Mouse (Mus musculus): Measurements from ENCODE around the gene Cldn15. TPM values are rescaled to one million over a fixed set of nuclear protein-coding genes. Genes with fewer than 3 reads are reported as not detected.

The Cldn15 gene
- polyA plus RNA-seq, 1 experiment from 2014 or later = 0.25 TPM

DNA sequence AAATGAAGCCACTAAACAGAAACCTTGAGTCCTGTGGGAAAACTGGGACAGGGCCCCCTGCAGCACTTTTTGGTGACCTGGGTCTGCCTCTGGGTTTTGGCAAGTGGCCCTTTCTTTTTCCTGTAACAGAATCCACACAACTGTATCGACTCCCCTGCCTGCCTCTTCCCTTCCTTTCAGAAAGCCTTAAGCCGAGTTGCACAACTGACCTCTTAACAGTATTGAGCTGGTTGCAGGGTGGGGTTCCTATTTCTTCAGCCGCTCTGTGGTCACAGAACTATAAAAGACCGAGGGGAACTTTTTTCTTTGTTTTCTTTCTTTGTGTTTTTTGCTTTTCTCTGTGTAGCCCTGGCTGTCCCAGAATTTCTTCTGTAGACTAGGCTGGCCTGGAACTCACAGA lies 11.4 kb downstream of the Cldn15 start:
- H3K9me3 ChIP-seq (replicated peaks; ENCODE audit: control insufficient read depth, low read length) = no peaks in the 10 kb centered on the region
- DNase-seq (ENCODE audit: low spot score) (no peak), ATAC-seq (replicated peaks; ENCODE audit: insufficient number of reproducible peaks, low FRiP score, low TSS enrichment, low read depth) (no peak)
- H3K36me3 ChIP-seq (replicated peaks; ENCODE audit: control insufficient read depth, insufficient read depth, low read depth, low read length) = no peaks in the 10 kb centered on the region
- WGBS = 74% methylated on average over 4 of the region's 4 CpGs
- no peak overlapping the region for H3K4me2 ChIP-seq (ENCODE audit: low read depth, low read length)
- H3K27me3 ChIP-seq (ENCODE audit: control insufficient read depth, insufficient read depth, low read length) = no peaks in the 10 kb centered on the region
- H3K9ac ChIP-seq (replicated peaks; ENCODE audit: low read length) = no peak overlapping the region
- no peaks in the 10 kb centered on the region for H3K4me1 ChIP-seq (ENCODE audit: control insufficient read depth, insufficient read depth, low read length)
- H3K27ac ChIP-seq (replicated peaks; ENCODE audit: low read depth, low read length) = no peak overlapping the region
- no peak overlapping the region for H3K4me3 ChIP-seq (ENCODE audit: low read depth, low read length)

DNA sequence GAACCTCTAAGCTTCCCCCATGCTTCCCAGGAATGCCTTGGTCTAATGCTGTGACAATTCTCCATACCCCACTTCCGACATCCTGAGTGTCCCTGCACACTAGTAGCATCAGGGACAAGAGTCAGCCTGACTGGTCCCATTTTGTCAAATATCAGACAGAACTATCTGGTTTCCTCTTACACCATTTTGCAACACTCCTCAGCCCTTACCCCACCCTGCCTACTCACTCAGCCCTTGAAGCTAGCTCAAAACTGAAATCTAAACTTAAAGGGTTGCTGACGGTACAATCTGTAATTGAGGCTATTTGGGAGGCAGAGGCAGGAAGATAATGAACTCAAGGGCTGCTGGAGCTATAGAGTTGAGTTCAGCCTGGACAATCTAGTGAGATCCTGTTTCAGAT lies 13.3 kb downstream of the Cldn15 start:
- ATAC-seq (replicated peaks; ENCODE audit: insufficient number of reproducible peaks, low FRiP score, low TSS enrichment, low read depth) = no peak
- H3K27me3 ChIP-seq (ENCODE audit: control insufficient read depth, insufficient read depth, low read length) = no peaks in the 10 kb centered on the region
- H3K9me3 ChIP-seq (replicated peaks; ENCODE audit: control insufficient read depth, low read length) = no peaks in the 10 kb centered on the region
- no peaks in the 10 kb centered on the region for H3K36me3 ChIP-seq (replicated peaks; ENCODE audit: control insufficient read depth, insufficient read depth, low read depth, low read length)
- H3K27ac ChIP-seq (replicated peaks; ENCODE audit: low read depth, low read length) = no peak overlapping the region
- H3K4me1 ChIP-seq (ENCODE audit: control insufficient read depth, insufficient read depth, low read length) = no peaks in the 10 kb centered on the region
- 57% methylated on average over 2 of the region's 2 CpGs for WGBS
- no peak for DNase-seq (ENCODE audit: low spot score)
- no peak overlapping the region for H3K4me3 ChIP-seq (ENCODE audit: low read depth, low read length)
- H3K4me2 ChIP-seq (ENCODE audit: low read depth, low read length) = no peak overlapping the region
- no peak overlapping the region for H3K9ac ChIP-seq (replicated peaks; ENCODE audit: low read length)

DNA sequence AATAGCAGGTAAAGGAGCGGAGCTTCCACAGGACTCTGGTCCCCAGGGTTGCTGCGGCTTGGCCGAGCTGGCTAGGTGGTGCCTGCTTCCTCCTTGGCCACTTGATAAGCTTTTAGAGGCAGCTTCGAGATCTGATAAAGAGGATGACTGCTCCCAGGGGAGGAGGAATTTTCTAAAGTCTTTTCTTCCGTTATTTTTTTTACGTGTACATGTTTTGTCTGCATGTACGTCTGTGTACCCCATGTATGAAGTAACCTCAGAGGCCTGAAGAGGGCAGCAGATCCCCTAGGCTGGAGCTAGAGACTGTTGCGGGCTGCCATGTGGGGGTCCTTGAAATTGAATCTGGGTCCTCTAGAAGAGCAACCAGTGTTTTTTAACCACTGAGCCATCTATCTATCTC lies 14.6 kb downstream of the Cldn15 start:
- no peak for ATAC-seq (replicated peaks; ENCODE audit: insufficient number of reproducible peaks, low FRiP score, low TSS enrichment, low read depth)
- Histone ChIP-seq H3K27ac (replicated peaks; ENCODE audit: low read depth, low read length) (no peak overlapping the region), H3K4me3 (ENCODE audit: low read depth, low read length) (no peak overlapping the region), H3K4me1 (ENCODE audit: control insufficient read depth, insufficient read depth, low read length) (no peaks in the 10 kb centered on the region), H3K4me2 (ENCODE audit: low read depth, low read length) (no peak overlapping the region), H3K36me3 (replicated peaks; ENCODE audit: control insufficient read depth, insufficient read depth, low read depth, low read length) (no peaks in the 10 kb centered on the region), H3K9me3 (replicated peaks; ENCODE audit: control insufficient read depth, low read length) (no peaks in the 10 kb centered on the region), H3K27me3 (ENCODE audit: control insufficient read depth, insufficient read depth, low read length) (no peaks in the 10 kb centered on the region), H3K9ac (replicated peaks; ENCODE audit: low read length) (no peak overlapping the region)
- DNase-seq (ENCODE audit: low spot score) = no peak
- 87% methylated on average over 8 of the region's 8 CpGs for WGBS

DNA sequence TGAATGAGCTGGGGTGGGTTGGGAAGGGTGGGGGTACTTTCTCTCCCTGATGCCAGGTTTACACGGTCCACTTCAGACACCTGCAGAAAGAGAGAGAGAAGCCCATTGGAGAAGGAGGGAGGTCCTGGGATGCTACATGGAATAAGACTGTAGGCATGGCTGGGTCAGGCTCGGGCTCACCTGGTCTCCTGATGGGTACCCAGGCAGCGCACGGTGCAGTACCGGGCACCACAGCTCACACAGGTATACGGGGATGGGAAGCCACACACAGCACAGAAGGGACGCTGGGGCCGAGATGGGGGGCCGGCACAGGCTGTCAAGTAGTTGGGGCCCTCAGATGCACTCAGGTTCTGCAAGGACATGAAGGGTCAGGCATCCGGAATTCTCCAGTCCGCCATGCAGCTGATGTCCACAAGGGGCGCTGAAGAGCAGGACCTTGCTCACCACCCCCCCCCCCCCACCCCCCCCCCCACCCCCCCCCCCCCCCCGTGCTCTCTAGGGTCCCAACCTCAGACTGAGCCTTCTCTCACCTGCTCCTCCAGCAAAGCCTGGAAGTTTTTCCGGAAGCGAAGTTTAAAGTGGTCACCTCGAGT lies 16.0 kb downstream of the Cldn15 start:
- H3K4me1 ChIP-seq (ENCODE audit: control insufficient read depth, insufficient read depth, low read length) = no peaks in the 10 kb centered on the region
- H3K4me3 ChIP-seq (ENCODE audit: low read depth, low read length) = no peak overlapping the region
- H3K9me3 ChIP-seq (replicated peaks; ENCODE audit: control insufficient read depth, low read length) = no peaks in the 10 kb centered on the region
- no peak overlapping the region for H3K27ac ChIP-seq (replicated peaks; ENCODE audit: low read depth, low read length)
- ATAC-seq (replicated peaks; ENCODE audit: insufficient number of reproducible peaks, low FRiP score, low TSS enrichment, low read depth) = no peak
- WGBS = 54% methylated on average over 13 of the region's 16 CpGs
- no peak overlapping the region for H3K4me2 ChIP-seq (ENCODE audit: low read depth, low read length)
- no peaks in the 10 kb centered on the region for H3K27me3 ChIP-seq (ENCODE audit: control insufficient read depth, insufficient read depth, low read length)
- DNase-seq (ENCODE audit: low spot score) = peak; percentile 73
- no peak overlapping the region for H3K9ac ChIP-seq (replicated peaks; ENCODE audit: low read length)
- H3K36me3 ChIP-seq (replicated peaks; ENCODE audit: control insufficient read depth, insufficient read depth, low read depth, low read length) = no peaks in the 10 kb centered on the region

DNA sequence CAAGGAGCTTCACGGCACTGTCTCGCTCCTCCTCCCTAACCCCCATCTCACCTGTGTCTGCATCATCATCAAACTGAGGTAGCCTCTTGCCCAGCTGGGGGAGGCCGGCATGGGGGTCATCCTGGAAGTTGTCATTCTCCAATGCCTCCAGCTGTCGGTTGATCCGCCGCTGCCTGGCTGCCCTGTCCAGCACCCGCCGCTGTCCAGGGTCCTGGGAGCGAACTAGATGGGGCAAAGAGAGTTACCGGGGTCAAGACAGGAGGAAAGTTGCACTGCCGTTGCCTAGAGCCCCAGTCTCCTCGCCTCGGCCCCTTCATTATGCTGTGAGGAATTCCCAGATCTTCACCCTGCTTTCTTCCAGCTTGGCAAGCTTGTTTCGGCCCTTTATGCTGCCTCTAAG lies 18.4 kb downstream of the Cldn15 start:
- WGBS = 46% methylated on average over 14 of the region's 14 CpGs
- Histone ChIP-seq H3K4me1 (ENCODE audit: control insufficient read depth, insufficient read depth, low read length) (no peaks in the 10 kb centered on the region), H3K27ac (replicated peaks; ENCODE audit: low read depth, low read length) (no peak overlapping the region), H3K9me3 (replicated peaks; ENCODE audit: control insufficient read depth, low read length) (no peaks in the 10 kb centered on the region), H3K27me3 (ENCODE audit: control insufficient read depth, insufficient read depth, low read length) (no peaks in the 10 kb centered on the region), H3K4me3 (ENCODE audit: low read depth, low read length) (no peak overlapping the region), H3K36me3 (replicated peaks; ENCODE audit: control insufficient read depth, insufficient read depth, low read depth, low read length) (peaks cover 2% of the 10 kb centered on the region; the same call in 1 of the 2 replicates), H3K9ac (replicated peaks; ENCODE audit: low read length) (no peak overlapping the region), H3K4me2 (ENCODE audit: low read depth, low read length) (no peak overlapping the region)
- peak; percentile 23 for DNase-seq (ENCODE audit: low spot score)
- ATAC-seq (replicated peaks; ENCODE audit: insufficient number of reproducible peaks, low FRiP score, low TSS enrichment, low read depth) = no peak

DNA sequence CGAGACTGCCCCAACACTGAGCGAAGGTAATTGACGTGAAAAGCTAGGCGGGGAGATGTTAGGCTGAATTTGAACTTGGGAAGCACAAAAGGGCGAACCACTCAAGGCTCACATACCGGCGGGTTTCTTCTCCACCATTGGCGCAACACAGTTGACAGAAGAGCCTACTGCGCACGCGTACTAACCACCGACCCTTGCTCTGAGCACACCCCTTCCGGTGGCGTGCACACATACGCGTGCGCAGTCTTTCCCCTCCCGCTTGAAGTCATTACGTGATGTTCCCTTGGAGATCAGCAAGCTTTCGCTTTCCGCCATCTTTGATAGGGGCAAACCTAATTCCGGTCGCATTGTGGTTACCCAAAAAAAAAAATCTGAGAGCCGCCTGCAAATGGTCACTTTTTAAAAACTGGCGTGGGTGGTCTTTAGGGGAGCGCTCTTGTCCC lies 20.3 kb downstream of the Cldn15 start, which contains the start of gene Plod3:
Plod3 (plus strand) TSS at position 325 of the 443 bp plus-strand sequence.
- Histone ChIP-seq H3K36me3 (replicated peaks; ENCODE audit: control insufficient read depth, insufficient read depth, low read depth, low read length) (peaks cover 11% of the 10 kb centered on the region), H3K4me1 (ENCODE audit: control insufficient read depth, insufficient read depth, low read length) (no peaks in the 10 kb centered on the region), H3K9me3 (replicated peaks; ENCODE audit: control insufficient read depth, low read length) (no peaks in the 10 kb centered on the region), H3K4me3 (ENCODE audit: low read depth, low read length) (peak within 1 kb of the TSS; percentile 91), H3K27me3 (ENCODE audit: control insufficient read depth, insufficient read depth, low read length) (no peaks in the 10 kb centered on the region), H3K4me2 (ENCODE audit: low read depth, low read length) (peak within 1 kb of the TSS; percentile 91), H3K9ac (replicated peaks; ENCODE audit: low read length) (peak within 1 kb of the TSS; percentile 97), H3K27ac (replicated peaks; ENCODE audit: low read depth, low read length) (peak within 1 kb of the TSS; percentile 96)
- DNase-seq (ENCODE audit: low spot score) = peak; percentile 100
- WGBS = 0% methylated on average over 26 of the region's 26 CpGs
- peak; percentile 83 for ATAC-seq (replicated peaks; ENCODE audit: insufficient number of reproducible peaks, low FRiP score, low TSS enrichment, low read depth)

DNA sequence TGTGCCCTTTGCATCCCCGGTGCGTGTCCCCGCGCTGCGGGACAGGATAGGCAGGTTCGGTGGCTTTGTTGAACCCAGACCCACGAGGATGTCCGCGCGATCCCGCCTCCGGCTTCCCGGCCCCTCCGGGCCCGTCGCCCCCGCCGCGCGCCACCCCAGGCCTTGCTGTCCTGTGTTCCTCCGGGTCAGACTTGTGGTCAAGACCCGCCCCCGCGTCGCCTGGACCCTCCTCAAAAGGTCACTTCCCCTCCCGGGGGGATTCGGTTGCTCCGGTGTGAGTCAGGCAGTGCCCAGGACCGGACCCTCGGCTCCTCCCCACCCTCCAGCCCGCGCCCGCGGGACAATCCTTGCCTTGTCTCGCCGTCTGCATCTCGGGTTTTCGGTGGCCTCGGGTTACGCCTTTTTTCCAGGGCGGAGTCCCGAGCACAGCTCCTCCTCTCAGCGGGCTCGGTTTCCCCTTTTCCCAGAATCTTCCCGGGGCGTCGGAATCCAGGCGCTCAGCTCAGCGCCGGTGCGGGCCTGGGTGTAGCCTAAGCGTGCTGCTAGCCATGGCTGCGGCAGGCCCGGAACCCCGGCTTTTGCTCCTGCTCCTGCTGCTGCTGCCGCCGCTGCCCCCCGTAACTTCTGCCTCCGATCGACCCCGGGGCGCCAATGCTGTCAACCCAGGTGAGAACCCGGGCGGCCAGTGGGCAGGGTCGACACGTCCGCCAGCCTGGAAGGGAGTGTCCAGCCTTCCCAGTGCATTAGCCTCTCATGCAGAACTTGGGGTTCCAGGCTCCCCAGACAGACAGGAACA lies 20.9 kb downstream of the Cldn15 start:
- peak; percentile 77 for DNase-seq (ENCODE audit: low spot score)
- no peaks in the 10 kb centered on the region for H3K27me3 ChIP-seq (ENCODE audit: control insufficient read depth, insufficient read depth, low read length)
- H3K4me1 ChIP-seq (ENCODE audit: control insufficient read depth, insufficient read depth, low read length) = no peaks in the 10 kb centered on the region
- H3K4me2 ChIP-seq (ENCODE audit: low read depth, low read length) = peak overlapping the region; percentile 91
- peak; percentile 51 for ATAC-seq (replicated peaks; ENCODE audit: insufficient number of reproducible peaks, low FRiP score, low TSS enrichment, low read depth)
- H3K9me3 ChIP-seq (replicated peaks; ENCODE audit: control insufficient read depth, low read length) = no peaks in the 10 kb centered on the region
- peak overlapping the region; percentile 91 for H3K4me3 ChIP-seq (ENCODE audit: low read depth, low read length)
- H3K36me3 ChIP-seq (replicated peaks; ENCODE audit: control insufficient read depth, insufficient read depth, low read depth, low read length) = peaks cover 13% of the 10 kb centered on the region
- peak overlapping the region; percentile 96 for H3K27ac ChIP-seq (replicated peaks; ENCODE audit: low read depth, low read length)
- under 1% methylated on average over 67 of the region's 67 CpGs for WGBS
- peak overlapping the region; percentile 97 for H3K9ac ChIP-seq (replicated peaks; ENCODE audit: low read length)

DNA sequence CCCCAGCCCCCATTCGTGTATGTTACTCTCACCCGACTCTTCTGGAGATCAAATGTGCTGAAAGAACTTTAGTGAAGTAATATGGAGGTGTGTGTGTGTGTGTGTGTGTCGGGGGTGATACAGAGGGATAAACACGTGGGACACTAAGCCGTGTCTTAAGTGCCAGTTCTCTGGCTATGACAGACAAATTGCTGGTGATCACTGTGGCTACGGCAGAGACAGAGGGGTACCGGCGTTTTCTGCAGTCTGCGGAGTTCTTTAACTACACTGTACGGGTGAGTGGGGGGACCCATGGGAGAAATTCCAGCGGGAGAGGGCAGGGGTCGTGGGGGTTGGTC lies 21.5 kb downstream of the Cldn15 start, which contains the start of gene Znhit1:
Znhit1 (minus strand) TSS at position 88 of the 338 bp plus-strand sequence.
- Histone ChIP-seq H3K27ac (replicated peaks; ENCODE audit: low read depth, low read length) (peak within 1 kb of the TSS; percentile 96), H3K27me3 (ENCODE audit: control insufficient read depth, insufficient read depth, low read length) (no peaks in the 10 kb centered on the region), H3K4me2 (ENCODE audit: low read depth, low read length) (peak within 1 kb of the TSS; percentile 91), H3K36me3 (replicated peaks; ENCODE audit: control insufficient read depth, insufficient read depth, low read depth, low read length) (peaks cover 13% of the 10 kb centered on the region), H3K9ac (replicated peaks; ENCODE audit: low read length) (peak within 1 kb of the TSS; percentile 97), H3K9me3 (replicated peaks; ENCODE audit: control insufficient read depth, low read length) (no peaks in the 10 kb centered on the region), H3K4me1 (ENCODE audit: control insufficient read depth, insufficient read depth, low read length) (no peaks in the 10 kb centered on the region), H3K4me3 (ENCODE audit: low read depth, low read length) (peak within 1 kb of the TSS; percentile 91)
- 8% methylated on average over 12 of the region's 12 CpGs for WGBS
- no peak for DNase-seq (ENCODE audit: low spot score)
- no peak for ATAC-seq (replicated peaks; ENCODE audit: insufficient number of reproducible peaks, low FRiP score, low TSS enrichment, low read depth)
